Mouse (Mus musculus) ES-Bruce4 (cell line): ENCODE data around the gene Fkbp5. TPM values are rescaled to one million over a fixed set of nuclear protein-coding genes. Genes with fewer than 3 reads are reported as not detected.

Source experiments
- H3K27ac ChIP-seq: 2 replicates; pipeline ENCODE4 v1.5.1; 2012; ENCODE audit warnings: low read length, inconsistent platforms; ENCODE audit not compliant: insufficient read depth
- H3K27me3 ChIP-seq: 2 replicates; pipeline ENCODE4 v1.6.1; 2012; ENCODE audit warnings: mild to moderate bottlenecking, low read length, inconsistent platforms; ENCODE audit not compliant: control insufficient read depth, poor library complexity, insufficient read depth, severe bottlenecking
- H3K36me3 ChIP-seq: 2 replicates; pipeline ENCODE4 v1.6.1; 2012; ENCODE audit warnings: inconsistent platforms, mild to moderate bottlenecking, low read length, moderate library complexity; ENCODE audit not compliant: control insufficient read depth, poor library complexity, insufficient read depth, severe bottlenecking
- H3K4me1 ChIP-seq: one replicate; pipeline ENCODE4 v1.8.1; 2011; ENCODE audit warnings: low read length; ENCODE audit not compliant: control insufficient read depth, insufficient read depth
- H3K4me3 ChIP-seq: 2 replicates; pipeline ENCODE4 v1.5.1; 2011; ENCODE audit warnings: low read depth, mild to moderate bottlenecking, low read length
- H3K9ac ChIP-seq: 2 replicates; pipeline ENCODE4 v1.6.1; 2012; ENCODE audit warnings: low read depth, mild to moderate bottlenecking, inconsistent platforms; ENCODE audit not compliant: poor library complexity, severe bottlenecking
- H3K9me3 ChIP-seq: replicated peaks from 2 replicates; pipeline ENCODE4 v1.6.1; 2012; ENCODE audit warnings: mild to moderate bottlenecking, low read length, inconsistent platforms; ENCODE audit not compliant: control insufficient read depth, poor library complexity, insufficient read depth, severe bottlenecking
- CTCF ChIP-seq: IDR thresholded peaks from one replicate; pipeline ENCODE4 v1.8.1; 2011; ENCODE audit warnings: low read depth, low read length
- EP300 ChIP-seq: IDR thresholded peaks from 2 replicates; pipeline ENCODE4 v1.6.1; 2011; ENCODE audit warnings: low read depth, low read length; ENCODE audit not compliant: insufficient read depth
- POLR2A ChIP-seq: IDR thresholded peaks from one replicate; pipeline ENCODE4 v1.8.1; 2011; ENCODE audit warnings: low read length; ENCODE audit not compliant: insufficient read depth
- polyA plus RNA-seq: library from polyadenylated mRNA; stranded (reverse); fragments of >200 nt; gene quantifications from 2 replicates; pipeline ENCODE4 v1.2.4, GENCODE M21; 2011; ENCODE audit warnings: low read depth; ENCODE audit not compliant: missing spikeins, insufficient read depth, insufficient read length

Gene Fkbp5
- polyA plus RNA-seq, 1 experiment, result 67.1 TPM

- Histone ChIP-seq H3K9me3 (no peaks in the 10 kb centered on the region), H3K9ac (peak within 1 kb of the TSS; percentile 86), H3K27me3 (no peaks in the 10 kb centered on the region), H3K4me1 (no peaks in the 10 kb centered on the region), H3K4me3 (peak within 1 kb of the TSS; percentile 82), H3K36me3 (no peaks in the 10 kb centered on the region), H3K27ac (peak within 1 kb of the TSS; percentile 85)
- no peak for TF ChIP-seq CTCF
- peak; percentile 16 for TF ChIP-seq POLR2A
- no peak for TF ChIP-seq EP300
These were observed 166.6 kb downstream of the Fkbp5 start, which contains the start of gene Tead3 for GRCm38 (mm10) chr17:28350466-28351352. Tead3 (minus strand) TSS chr17:28350817.

GRCm38 (mm10) chr17:28349901-28350465 lies 167.3 kb downstream of the Fkbp5 start:
- Histone ChIP-seq H3K9me3 (no peaks in the 10 kb centered on the region), H3K36me3 (no peaks in the 10 kb centered on the region), H3K4me3 (peak overlapping the region; percentile 70), H3K27me3 (no peaks in the 10 kb centered on the region), H3K9ac (peak overlapping the region; percentile 86), H3K27ac (no peak overlapping the region), H3K4me1 (peaks cover under 1% of the 10 kb centered on the region)
- TF ChIP-seq POLR2A (no peak), EP300 (no peak), CTCF (no peak)

GRCm38 (mm10) chr17:28349264-28349880 lies 168.0 kb downstream of the Fkbp5 start:
- Histone ChIP-seq H3K9ac (peak overlapping the region; percentile 86), H3K27me3 (no peaks in the 10 kb centered on the region), H3K36me3 (no peaks in the 10 kb centered on the region), H3K4me1 (peaks cover 6% of the 10 kb centered on the region), H3K27ac (no peak overlapping the region), H3K9me3 (no peaks in the 10 kb centered on the region), H3K4me3 (peak overlapping the region; percentile 70)
- TF ChIP-seq POLR2A (no peak), EP300 (no peak), CTCF (no peak)

Other genes starting within 250 kb of the Fkbp5 start
- gene Fance, start 204.0 kb downstream of the Fkbp5 start, polyA plus RNA-seq, result 56.8 and 64.7 TPM in 2 replicates
- gene Rpl10a, start 189.1 kb downstream of the Fkbp5 start, polyA plus RNA-seq, result 1,875 and 2,151 TPM in 2 replicates
- gene Tead3, start 166.7 kb downstream of the Fkbp5 start, polyA plus RNA-seq, result 28.6 and 31.9 TPM in 2 replicates
- gene Tulp1, start 152.3 kb downstream of the Fkbp5 start, polyA plus RNA-seq, result 14.0 and 14.7 TPM in 2 replicates
- not detected in 2 replicates for gene Armc12, start 13.3 kb upstream of the Fkbp5 start, polyA plus RNA-seq
- gene Clpsl2, start 31.9 kb upstream of the Fkbp5 start, polyA plus RNA-seq, result not detected in 2 replicates
- not detected in 2 replicates for gene Clps, start 43.2 kb upstream of the Fkbp5 start, polyA plus RNA-seq
- gene Lhfpl5, start 58.1 kb upstream of the Fkbp5 start, polyA plus RNA-seq, result not detected in 2 replicates
- 244 and 277 TPM in 2 replicates for gene Srpk1, start 105.2 kb upstream of the Fkbp5 start, polyA plus RNA-seq
- gene Slc26a8, start 172.7 kb upstream of the Fkbp5 start, polyA plus RNA-seq, result 1.2 and 2.3 TPM in 2 replicates
- gene Mapk14, start 173.8 kb upstream of the Fkbp5 start, polyA plus RNA-seq, result 70.3 and 78.5 TPM in 2 replicates
- 8.5 and 8.8 TPM in 2 replicates for gene AC170998.1, start 208.6 kb upstream of the Fkbp5 start, polyA plus RNA-seq